Mouse (Mus musculus) limb, embryonic 14.5 days (tissue): ENCODE results near the gene 4930568D16Rik. TPM values are rescaled to one million over a fixed set of nuclear protein-coding genes. Genes with fewer than 3 reads are reported as not detected.

ENCODE experiments used
- ATAC-seq: fragments of 200-750 bp; cut with Nextera tagmentation; 2 replicates; pipeline ENCODE4 v1.8.0; 2017; ENCODE audit warnings: low read depth, moderate number of reproducible peaks, moderate TSS enrichment; ENCODE audit not compliant: low FRiP score
- DNase-seq: peaks from one replicate; pipeline ENCODE4 v3.0.0-alpha.2; 2015; ENCODE audit warnings: low spot score
- H3K27ac ChIP-seq: fragments of 300-500 bp; sonication (generic); replicated peaks from 2 replicates; pipeline ENCODE4 v1.5.1; 2014; ENCODE audit warnings: low read depth, mild to moderate bottlenecking, low read length, moderate library complexity, mixed read lengths
- H3K27me3 ChIP-seq: fragments of 300-500 bp; sonication (generic); 2 replicates; pipeline ENCODE4 v1.6.1; 2014; ENCODE audit warnings: low read length, mixed read lengths; ENCODE audit not compliant: control insufficient read depth, insufficient read depth
- H3K36me3 ChIP-seq: fragments of 300-500 bp; sonication (generic); 2 replicates; pipeline ENCODE4 v1.6.1; 2014; ENCODE audit warnings: mild to moderate bottlenecking, low read length, moderate library complexity, mixed read lengths; ENCODE audit not compliant: control insufficient read depth, insufficient read depth
- H3K4me1 ChIP-seq: fragments of 300-500 bp; sonication (generic); 2 replicates; pipeline ENCODE4 v1.6.1; 2014; ENCODE audit warnings: antibody characterized with exemption, low read length, mixed read lengths; ENCODE audit not compliant: control insufficient read depth, insufficient read depth
- H3K4me2 ChIP-seq: fragments of 300-500 bp; sonication (generic); replicated peaks from 2 replicates; pipeline ENCODE4 v1.6.1; 2014; ENCODE audit warnings: low read depth, mild to moderate bottlenecking, low read length, moderate library complexity; ENCODE audit not compliant: severe bottlenecking
- H3K4me3 ChIP-seq: fragments of 300-500 bp; sonication (generic); replicated peaks from 2 replicates; pipeline ENCODE4 v1.5.1; 2014; ENCODE audit warnings: low read length
- H3K9ac ChIP-seq: fragments of 300-500 bp; sonication (generic); 2 replicates; pipeline ENCODE4 v1.6.1; 2014; ENCODE audit warnings: mild to moderate bottlenecking, low read depth, low read length, moderate library complexity; ENCODE audit not compliant: severe bottlenecking
- H3K9me3 ChIP-seq: fragments of 300-500 bp; sonication (generic); 2 replicates; pipeline ENCODE4 v1.6.1; 2016; ENCODE audit warnings: low read length; ENCODE audit not compliant: control insufficient read depth
- POLR2A ChIP-seq: fragments of 200-500 bp; IDR thresholded peaks from 2 replicates; pipeline ENCODE4 v1.8.0; 2012; ENCODE audit warnings: inconsistent platforms, mild to moderate bottlenecking, moderate library complexity, borderline replicate concordance; ENCODE audit not compliant: insufficient read depth, insufficient read length; ENCODE audit errors: extremely low read depth
- WGBS: fragments of 180-500 bp; shearing (Covaris S2); extraction: QIAGEN DNeasy Blood & Tissue Kit; methylation state at CpG from one replicate; pipeline ENCODE4 v1.1.7; 2014; 5-methylcytosine and 5-hydroxymethylcytosine counted together
- polyA plus RNA-seq, 2 experiments: library from polyadenylated mRNA; depleted of rRNA in 1 of 2; stranded (reverse) in 1 of 2; unstranded in 1 of 2; fragments of >200 nt; fragmentation: Nextera tagmentation in 1 of 2; extraction: Ambion mirVana in 1 of 2; gene quantifications; 2 replicates each; pipeline versions ENCODE4 v1.2.1 to v1.2.3; 2012 to 2014

The 4930568D16Rik gene
- polyA plus RNA-seq, 2 experiments = not detected

GRCm38 (mm10) chr2:35328064-35328792 is 39.3 kb downstream of the 4930568D16Rik start:
- no peak overlapping the region for H3K27ac ChIP-seq
- no peak overlapping the region for H3K4me3 ChIP-seq
- ATAC-seq (no peak), DNase-seq (no peak)
- H3K9ac ChIP-seq = no peak overlapping the region
- 43% methylated on average over 11 of the region's 11 CpGs for WGBS
- no peak for TF ChIP-seq POLR2A
- H3K36me3 ChIP-seq = no peaks in the 10 kb centered on the region
- no peak overlapping the region for H3K4me2 ChIP-seq
- no peaks in the 10 kb centered on the region for H3K9me3 ChIP-seq
- no peaks in the 10 kb centered on the region for H3K27me3 ChIP-seq
- 0 out of 2 replicates have a peak, but pooled peaks cover 3% of the 10 kb centered on the region for H3K4me1 ChIP-seq

- H3K27me3 ChIP-seq = no peaks in the 10 kb centered on the region
- 67% methylated on average over 10 of the region's 10 CpGs for WGBS
- no peak for TF ChIP-seq POLR2A
- no peak overlapping the region for H3K4me2 ChIP-seq
- H3K27ac ChIP-seq = no peak overlapping the region
- no peak for DNase-seq
- no peak overlapping the region for H3K9ac ChIP-seq
- H3K9me3 ChIP-seq = no peaks in the 10 kb centered on the region
- no peak for ATAC-seq
- no peak overlapping the region for H3K4me3 ChIP-seq
- 0 out of 2 replicates have a peak, but pooled peaks cover 3% of the 10 kb centered on the region for H3K4me1 ChIP-seq
- H3K36me3 ChIP-seq = no peaks in the 10 kb centered on the region
These were observed 39.9 kb downstream of the 4930568D16Rik start for GRCm38 (mm10) chr2:35327583-35327982.

DNA sequence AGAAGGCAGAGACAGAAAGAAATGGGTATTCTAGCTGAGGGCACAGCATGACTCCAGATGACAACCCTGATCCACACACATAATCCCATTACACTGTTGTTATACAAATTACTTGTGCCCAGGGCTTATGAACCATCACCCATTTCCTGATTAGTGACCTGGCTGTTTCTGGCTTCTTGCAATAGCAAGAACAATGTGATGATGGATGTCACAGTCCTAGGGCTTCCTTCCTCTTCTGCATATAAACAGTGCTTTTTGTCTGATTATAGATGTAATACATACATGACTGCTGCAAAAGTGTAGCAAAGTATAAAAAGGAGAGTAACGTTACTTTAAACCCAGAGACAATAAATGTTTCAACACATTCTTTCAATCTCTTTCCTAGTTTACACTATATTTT is 40.6 kb downstream of the 4930568D16Rik start:
- no peak overlapping the region for H3K9ac ChIP-seq
- WGBS = 41% methylated on average over 1 of the region's 1 CpGs
- no peak for ATAC-seq
- no peak overlapping the region for H3K27ac ChIP-seq
- H3K36me3 ChIP-seq = no peaks in the 10 kb centered on the region
- no peak for DNase-seq
- H3K27me3 ChIP-seq = no peaks in the 10 kb centered on the region
- no peak for TF ChIP-seq POLR2A
- H3K4me3 ChIP-seq = no peak overlapping the region
- H3K4me1 ChIP-seq = 0 out of 2 replicates have a peak, but pooled peaks cover 3% of the 10 kb centered on the region
- no peak overlapping the region for H3K4me2 ChIP-seq
- H3K9me3 ChIP-seq = no peaks in the 10 kb centered on the region

GRCm38 (mm10) chr2:35325930-35326329 is 41.6 kb downstream of the 4930568D16Rik start:
- no peaks in the 10 kb centered on the region for H3K27me3 ChIP-seq
- H3K36me3 ChIP-seq = no peaks in the 10 kb centered on the region
- TF ChIP-seq POLR2A = no peak
- H3K9me3 ChIP-seq = no peaks in the 10 kb centered on the region
- WGBS = 63% methylated on average over 10 of the region's 10 CpGs
- no peak overlapping the region for H3K9ac ChIP-seq
- H3K4me2 ChIP-seq = no peak overlapping the region
- ATAC-seq (no peak), DNase-seq (no peak)
- H3K4me3 ChIP-seq = no peak overlapping the region
- no peak overlapping the region for H3K27ac ChIP-seq
- H3K4me1 ChIP-seq = no peaks in the 10 kb centered on the region

DNA sequence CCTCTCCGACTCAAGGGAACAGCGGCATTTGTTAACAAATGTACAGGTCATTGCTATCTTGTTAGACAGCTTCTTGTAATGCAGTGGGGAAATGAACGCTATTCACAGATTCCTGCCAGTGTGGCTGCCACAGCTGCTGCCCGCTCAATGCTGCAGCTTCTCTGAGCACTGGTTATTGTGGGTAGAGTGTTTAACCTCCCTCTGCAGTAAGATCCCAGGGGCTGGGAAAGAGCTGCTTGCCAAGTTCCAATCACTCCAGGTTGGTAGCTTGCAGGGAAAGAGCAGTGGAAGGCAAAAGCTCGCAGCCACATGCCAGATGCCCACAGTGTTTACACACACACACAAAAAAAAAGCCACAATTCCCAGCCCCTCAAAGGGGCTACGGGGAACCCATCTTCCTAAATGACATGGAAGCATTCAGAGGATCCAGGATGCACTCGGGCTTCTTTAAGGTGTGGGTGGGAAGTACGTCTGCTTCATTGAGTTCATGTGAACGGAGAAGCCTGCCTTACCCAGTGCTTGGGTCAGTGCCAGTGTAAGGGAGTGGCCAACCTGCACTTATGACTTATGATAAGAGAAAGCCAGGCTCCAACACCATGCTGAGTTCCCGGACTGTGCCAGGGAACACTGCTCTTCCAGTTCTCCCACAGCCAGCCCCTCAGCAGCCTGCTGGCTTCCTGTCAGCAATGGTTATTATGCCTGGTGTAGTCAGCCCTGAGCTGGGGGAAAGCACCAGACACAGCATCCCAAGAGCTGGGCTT is 44.9 kb downstream of the 4930568D16Rik start:
- Histone ChIP-seq H3K36me3 (no peaks in the 10 kb centered on the region), H3K4me2 (no peak overlapping the region), H3K27me3 (no peaks in the 10 kb centered on the region), H3K4me1 (no peaks in the 10 kb centered on the region), H3K9ac (no peak overlapping the region), H3K27ac (no peak overlapping the region), H3K4me3 (no peak overlapping the region), H3K9me3 (no peaks in the 10 kb centered on the region)
- no peak for TF ChIP-seq POLR2A
- ATAC-seq = no peak
- WGBS = 62% methylated on average over 10 of the region's 10 CpGs
- no peak for DNase-seq
